ENCODE assay signal across 17 mouse cellular contexts in genomic region chr5:129533731-129534130, GRCm38 (mm10). TPM values are rescaled to one million over a fixed set of nuclear protein-coding genes. Genes with fewer than 3 reads are reported as not detected.
A peak's percentile ranks its signal among the peaks of the same experiment; 100 is the strongest.
DNase-seq lines count a peak whose midpoint lies in the region; ATAC-seq and TF ChIP-seq lines count a peak whose summit lies in the region.
"Had no signal": no experiment of that assay in that cellular context is flagged by ENCODE, and none has a peak within 500 bp of the region (broad histone marks: within the 10 kb centered on the region; RNA-seq: fewer than 3 reads in every experiment).

No protein-coding gene starts in this region.

- TF ChIP-seq CTCF in forebrain, postnatal 0 days (IDR thresholded peaks at IDR 0.05; ENCODE audit: low read depth): no peak
- TF ChIP-seq CTCF in kidney, adult 2 months (conservative IDR thresholded peaks at IDR 0.05; ENCODE audit: insufficient read depth, insufficient read length, low read depth, low read length): no peak

- H3K4me1 ChIP-seq in forebrain, postnatal 0 days (ENCODE audit: insufficient read depth): no peaks in the 10 kb centered on the region
- no peaks in the 10 kb centered on the region for H3K4me1 ChIP-seq in forebrain, embryonic 10.5 days
- peaks cover 20% of the 10 kb centered on the region for H3K4me1 ChIP-seq in kidney, adult 2 months (ENCODE audit: control insufficient read depth, insufficient read depth, low read length)
- H3K4me1 ChIP-seq: embryonic facial prominence, embryonic 12.5 days; kidney, embryonic 15.5 days; limb, embryonic 12.5 days; neural tube, embryonic 12.5 days; stomach, embryonic 15.5 days had no signal

- H3K9ac ChIP-seq in forebrain, postnatal 0 days: no peak overlapping the region
- H3K9ac ChIP-seq: embryonic facial prominence, embryonic 12.5 days; kidney, embryonic 15.5 days; limb, embryonic 12.5 days; liver, embryonic 14.5 days; neural tube, embryonic 12.5 days; stomach, embryonic 15.5 days had no signal

- 0 out of 2 replicates have a peak overlapping the region, but pooled peaks have one; percentile 6 for H3K27ac ChIP-seq in forebrain, postnatal 0 days (ENCODE audit: low read depth, low read length)
- H3K27ac ChIP-seq in forebrain, embryonic 10.5 days: no peak overlapping the region
- peak overlapping the region; percentile 27; the same call in 1 of the 2 replicates for H3K27ac ChIP-seq in kidney, adult 2 months (ENCODE audit: insufficient read depth, low read depth, low read length)
- H3K27ac ChIP-seq: embryonic facial prominence, embryonic 12.5 days; hindbrain, postnatal 0 days; kidney, embryonic 15.5 days; limb, embryonic 12.5 days; liver, embryonic 14.5 days; neural tube, embryonic 12.5 days; stomach, embryonic 15.5 days had no signal

- WGBS in forebrain, postnatal 0 days: 100% methylated on average over 3 of the region's 3 CpGs
- 90% methylated on average over 3 of the region's 3 CpGs for WGBS in forebrain, embryonic 10.5 days
- WGBS in kidney, adult 2 months: 56% methylated on average over 3 of the region's 3 CpGs

- no peak overlapping the region for H3K4me2 ChIP-seq in forebrain, postnatal 0 days (ENCODE audit: low read depth)
- H3K4me2 ChIP-seq: embryonic facial prominence, embryonic 12.5 days; kidney, embryonic 15.5 days; limb, embryonic 12.5 days; neural tube, embryonic 12.5 days; stomach, embryonic 15.5 days had no signal

- no peak for TF ChIP-seq POLR2A in kidney, adult 2 months (IDR thresholded peaks at IDR 0.05; ENCODE audit: low read depth, low read length)

- H3K9me3 ChIP-seq in forebrain, postnatal 0 days (ENCODE audit: low read length): no peaks in the 10 kb centered on the region
- H3K9me3 ChIP-seq in forebrain, embryonic 10.5 days: no peaks in the 10 kb centered on the region
- H3K9me3 ChIP-seq: embryonic facial prominence, embryonic 12.5 days; kidney, embryonic 15.5 days; limb, embryonic 12.5 days; neural tube, embryonic 12.5 days; stomach, embryonic 15.5 days had no signal

- H3K4me3 ChIP-seq in forebrain, postnatal 0 days (ENCODE audit: low read depth, low read length): no peak overlapping the region
- no peak overlapping the region for H3K4me3 ChIP-seq in forebrain, embryonic 10.5 days
- H3K4me3 ChIP-seq in kidney, adult 2 months (ENCODE audit: insufficient read depth, low read depth, low read length): no peak overlapping the region
- H3K4me3 ChIP-seq: embryonic facial prominence, embryonic 12.5 days; kidney, embryonic 15.5 days; limb, embryonic 12.5 days; neural tube, embryonic 12.5 days; stomach, embryonic 15.5 days had no signal

- H3K27me3 ChIP-seq in forebrain, postnatal 0 days (ENCODE audit: insufficient read depth, low read length): no peaks in the 10 kb centered on the region
- no peaks in the 10 kb centered on the region for H3K27me3 ChIP-seq in forebrain, embryonic 10.5 days (ENCODE audit: poor library complexity, severe bottlenecking)
- no peaks in the 10 kb centered on the region for H3K27me3 ChIP-seq in kidney, adult 2 months (replicated peaks; ENCODE audit: control insufficient read depth, insufficient read depth, low read length)
- H3K27me3 ChIP-seq: embryonic facial prominence, embryonic 12.5 days; kidney, embryonic 15.5 days; limb, embryonic 12.5 days; neural tube, embryonic 12.5 days; stomach, embryonic 15.5 days had no signal

- no peak for DNase-seq in forebrain, postnatal 0 days
- no peak for DNase-seq in forebrain, embryonic 10.5 days (ENCODE audit: extremely low spot score, low spot score)
- DNase-seq in kidney, adult 2 months: no peak
- DNase-seq in kidney, adult 9 months: no peak
- peak; percentile 76 for DNase-seq in adrenal gland, postnatal 14 days
- DNase-seq in spleen, adult 12 weeks (ENCODE audit: low spot score): no peak
- no peak for DNase-seq in frontal cortex, adult 2 months (ENCODE audit: extremely low spot score in 1 of 2, low spot score in 1 of 2)
- DNase-seq: right cerebral cortex, postnatal 4 days; thymus, postnatal 25 days had no signal

- peaks cover 9% of the 10 kb centered on the region for H3K36me3 ChIP-seq in forebrain, postnatal 0 days (ENCODE audit: insufficient read depth)
- peaks cover 85% of the 10 kb centered on the region for H3K36me3 ChIP-seq in forebrain, embryonic 10.5 days (replicated peaks)
- no peaks in the 10 kb centered on the region; the same call in 1 of the 2 replicates for H3K36me3 ChIP-seq in kidney, adult 2 months (ENCODE audit: control insufficient read depth, insufficient read depth, low read length)

- no peak for ATAC-seq in forebrain, postnatal 0 days
- ATAC-seq: hindbrain, postnatal 0 days had no signal

RNA-seq across cellular contexts. Expression of gene Sfswap, which starts 32.7 kb away (rescaled TPM):
- total RNA-seq in forebrain, postnatal 0 days (2014; rRNA removed): 125 and 126 TPM in 2 replicates
- 42.1 and 46.7 TPM in 2 replicates for polyA plus RNA-seq in forebrain, postnatal 0 days (2015; fragmentation: Nextera tagmentation; extraction: Ambion mirVana)
- polyA plus RNA-seq in forebrain, embryonic 10.5 days (2016; fragmentation: Nextera tagmentation; extraction: Ambion mirVana): 37.3 and 43.3 TPM in 2 replicates
- 43.8 and 55.6 TPM in 2 replicates for polyA plus RNA-seq in kidney, adult 2 months (2012; rRNA removed)
- 57.9 and 65.5 TPM in 2 replicates for total RNA-seq in adrenal gland, postnatal 14 days (2021)
- 153 and 160 TPM in 2 replicates for polyA plus RNA-seq in frontal cortex, adult 2 months (2012; rRNA removed)

RNA-seq across cellular contexts. Expression of gene Mmp17, which starts 50.2 kb away (rescaled TPM):
- 27.4 and 30.9 TPM in 2 replicates for total RNA-seq in forebrain, postnatal 0 days (2014; rRNA removed)
- polyA plus RNA-seq in forebrain, postnatal 0 days (2015; fragmentation: Nextera tagmentation; extraction: Ambion mirVana): 11.9 and 13.9 TPM in 2 replicates
- polyA plus RNA-seq in forebrain, embryonic 10.5 days (2016; fragmentation: Nextera tagmentation; extraction: Ambion mirVana): 2.9 and 3.4 TPM in 2 replicates
- 1.6 and 2.5 TPM in 2 replicates for polyA plus RNA-seq in kidney, adult 2 months (2012; rRNA removed)
- total RNA-seq in adrenal gland, postnatal 14 days (2021): 1.2 and 1.7 TPM in 2 replicates
- 57.6 and 68.4 TPM in 2 replicates for polyA plus RNA-seq in frontal cortex, adult 2 months (2012; rRNA removed)
- total RNA-seq: megakaryocyte-erythroid progenitor cell, adult 5-6 weeks had no signal
